Mouse (Mus musculus) kidney, adult 2 months (tissue): ENCODE results near the gene Rmnd1.

Experiments used
- CTCF ChIP-seq: fragments of 200-500 bp; conservative IDR thresholded peaks from 2 replicates; pipeline ENCODE4 v1.5.1; 2011; ENCODE audit warnings: low read depth, mild to moderate bottlenecking, control low read depth, low read length, moderate library complexity, mixed read lengths; ENCODE audit not compliant: insufficient read depth, insufficient read length
- POLR2A ChIP-seq: fragments of 200-500 bp; IDR thresholded peaks from one replicate; pipeline ENCODE4 v1.6.1; 2011; ENCODE audit warnings: low read depth, low read length, control low read depth

- TF ChIP-seq CTCF (no peak), POLR2A (no peak)
Observed at GRCm38 (mm10) chr10:4357435-4357834, 74.8 kb downstream of the Rmnd1 start.
